Mouse (Mus musculus): ENCODE results near the gene Gmps. TPM values are rescaled to one million over a fixed set of nuclear protein-coding genes. Genes with fewer than 3 reads are reported as not detected.

Gene Gmps
- 37.5 and 38.7 TPM in 2 replicates for polyA plus RNA-seq (2015; fragmentation: Nextera tagmentation; extraction: Ambion mirVana)

DNA sequence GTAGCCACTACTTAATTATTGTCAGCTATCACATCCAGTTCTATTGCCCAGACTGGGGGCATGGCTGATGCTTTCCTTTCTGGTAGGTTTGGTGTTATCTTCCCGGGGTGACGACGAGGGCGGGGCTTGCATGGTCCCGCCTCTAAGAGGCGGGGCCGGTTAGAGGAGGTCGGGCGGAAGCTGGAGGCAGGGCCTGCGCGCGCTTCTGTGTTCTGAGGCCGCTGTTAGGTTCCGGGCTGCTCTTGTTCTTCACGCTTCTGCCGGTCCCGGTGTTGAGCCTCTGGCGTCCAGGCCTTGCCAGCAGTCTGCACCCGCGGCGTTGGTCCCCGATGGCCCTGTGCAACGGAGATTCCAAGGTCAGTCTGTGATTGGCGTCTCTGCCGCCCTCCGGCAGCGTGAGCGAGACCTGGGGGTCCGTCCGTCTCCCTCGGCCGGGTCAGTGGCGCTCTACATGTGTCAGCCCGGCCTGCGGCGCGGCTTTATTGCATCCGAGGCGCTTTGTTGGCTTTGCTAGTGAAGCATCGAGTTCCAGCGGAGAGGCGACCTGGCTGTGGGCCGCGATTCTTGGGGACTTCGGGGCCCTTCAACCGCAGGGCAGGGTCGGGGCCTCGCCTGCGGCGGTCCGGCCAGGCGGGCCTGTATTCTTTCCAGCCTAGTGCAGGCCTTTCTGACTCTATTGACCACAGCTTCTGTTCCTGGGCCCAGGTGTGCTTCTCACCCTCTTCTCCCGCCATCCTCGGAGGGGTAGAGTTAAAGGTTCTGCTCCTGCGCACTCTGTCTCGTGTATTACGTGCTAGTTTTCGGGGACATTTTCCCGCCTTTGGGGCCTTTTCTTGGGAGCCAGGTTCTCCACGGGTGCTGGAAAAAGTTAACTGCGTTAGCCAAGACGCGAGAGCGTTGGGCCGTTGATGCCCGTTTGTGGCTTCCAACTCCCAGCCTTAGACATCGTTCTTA lies at the start of gene Gmps:
Gene Gmps (plus strand): TSS at position 152 of the 954 bp plus-strand sequence.
- peak within 1 kb of the TSS; percentile 97 for H3K9ac ChIP-seq (ENCODE audit: low read length)
- no peaks in the 10 kb centered on the region for H3K9me3 ChIP-seq (ENCODE audit: control insufficient read depth, low read length)
- H3K27me3 ChIP-seq (ENCODE audit: control insufficient read depth, insufficient read depth, low read depth, low read length) = no peaks in the 10 kb centered on the region
- WGBS = under 1% methylated on average over 66 of the region's 67 CpGs
- H3K4me3 ChIP-seq (ENCODE audit: low read length) = peak within 1 kb of the TSS; percentile 88
- peaks cover 9% of the 10 kb centered on the region; the same call in 1 of the 2 replicates for H3K4me1 ChIP-seq (replicated peaks; ENCODE audit: control insufficient read depth, insufficient read depth, low read length)
- H3K4me2 ChIP-seq (ENCODE audit: low read depth, low read length) = peak within 1 kb of the TSS; percentile 59
- H3K27ac ChIP-seq (ENCODE audit: low read length) = peak within 1 kb of the TSS; percentile 94
- H3K36me3 ChIP-seq (ENCODE audit: control insufficient read depth, insufficient read depth, low read length) = peaks cover 7% of the 10 kb centered on the region; the same call in 1 of the 2 replicates
- ATAC-seq (ENCODE audit: low read depth) = peak; percentile 100

DNA sequence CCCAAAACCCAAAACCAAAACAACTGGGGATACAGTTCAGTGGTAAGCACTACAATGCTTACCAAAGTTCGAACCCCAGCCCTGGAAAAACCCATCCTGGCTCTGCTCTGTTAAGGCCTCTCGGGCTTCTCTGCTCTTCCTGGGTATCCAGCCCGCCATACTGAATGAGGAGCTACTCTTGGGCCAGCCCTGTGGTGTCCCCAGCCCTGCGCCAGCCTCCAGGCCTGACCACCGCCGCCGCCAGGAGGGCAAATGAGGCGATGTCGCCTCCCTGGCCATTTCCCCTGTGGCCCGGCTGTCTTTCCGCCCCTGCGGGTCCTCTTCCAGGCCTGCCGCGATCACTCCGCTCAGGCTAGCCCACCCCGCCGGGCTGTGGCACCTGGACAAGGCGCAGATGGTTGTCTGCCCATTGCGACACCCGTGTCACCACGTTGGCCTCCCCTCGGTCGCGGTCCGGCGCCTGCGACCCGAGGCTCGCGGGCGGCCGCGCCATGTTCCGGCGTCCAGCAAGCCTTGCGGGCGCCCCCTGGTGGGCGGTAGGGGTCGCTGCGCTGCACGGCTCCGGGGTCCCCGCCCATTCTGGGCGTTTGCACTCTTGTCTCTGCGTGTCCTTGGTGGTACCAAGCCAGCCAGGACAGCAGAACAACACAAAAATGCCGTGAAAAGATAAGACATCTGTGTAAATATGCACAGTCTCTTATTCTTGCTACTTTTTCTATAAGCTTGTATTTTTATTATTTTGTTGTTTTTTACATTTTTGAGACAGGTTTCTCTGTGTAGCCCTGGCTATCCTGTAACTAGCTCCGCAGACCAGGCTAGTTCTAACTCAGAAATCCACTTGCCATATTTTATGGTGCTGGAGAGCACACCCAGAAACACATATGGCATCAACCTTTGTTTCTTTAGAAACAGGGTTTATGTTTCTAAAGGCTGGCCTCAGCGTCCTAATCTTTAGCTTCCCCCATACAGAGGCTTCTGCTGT lies 46.7 kb upstream of the Gmps start, which contains the start of gene E130311K13Rik:
Gene E130311K13Rik (minus strand): TSS at position 595 of the 982 bp plus-strand sequence.
- Histone ChIP-seq H3K9ac (ENCODE audit: low read length) (peak within 1 kb of the TSS; percentile 79), H3K27ac (ENCODE audit: low read length) (0 out of 2 replicates have a peak within 1 kb of the TSS, but pooled peaks have one; percentile 66), H3K36me3 (ENCODE audit: control insufficient read depth, insufficient read depth, low read length) (no peaks in the 10 kb centered on the region), H3K4me3 (ENCODE audit: low read length) (peak within 1 kb of the TSS; percentile 77), H3K9me3 (ENCODE audit: control insufficient read depth, low read length) (no peaks in the 10 kb centered on the region), H3K4me2 (ENCODE audit: low read depth, low read length) (peak within 1 kb of the TSS; percentile 56), H3K27me3 (ENCODE audit: control insufficient read depth, insufficient read depth, low read depth, low read length) (no peaks in the 10 kb centered on the region), H3K4me1 (replicated peaks; ENCODE audit: control insufficient read depth, insufficient read depth, low read length) (no peaks in the 10 kb centered on the region; the same call in 1 of the 2 replicates)
- 5% methylated on average over 46 of the region's 48 CpGs for WGBS
- peak; percentile 98 for ATAC-seq (ENCODE audit: low read depth)

DNA sequence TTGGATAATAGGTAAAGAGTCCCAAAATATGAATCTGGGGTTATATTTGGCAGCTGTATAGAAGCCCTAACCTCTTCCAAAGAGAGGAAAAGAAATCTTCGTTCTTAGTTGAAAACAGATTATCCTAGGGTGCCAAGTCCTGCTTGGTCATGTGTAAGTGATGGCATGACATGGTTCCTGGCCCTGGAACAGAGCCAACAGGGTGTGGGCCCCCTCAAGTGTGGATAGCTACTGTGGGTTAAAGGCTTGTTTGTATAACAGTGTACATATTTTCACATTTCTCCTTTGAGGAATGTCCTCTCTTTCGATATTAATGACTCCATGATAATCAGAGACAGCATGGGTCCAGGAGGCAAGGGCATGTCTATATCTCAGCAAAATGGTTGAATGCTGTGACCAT lies 37.0 kb upstream of the Gmps start:
- WGBS = 75% methylated on average over 2 of the region's 2 CpGs
- Histone ChIP-seq H3K36me3 (ENCODE audit: control insufficient read depth, insufficient read depth, low read length) (no peaks in the 10 kb centered on the region), H3K9me3 (ENCODE audit: control insufficient read depth, low read length) (no peaks in the 10 kb centered on the region), H3K4me1 (replicated peaks; ENCODE audit: control insufficient read depth, insufficient read depth, low read length) (no peaks in the 10 kb centered on the region), H3K9ac (ENCODE audit: low read length) (no peak overlapping the region), H3K27ac (ENCODE audit: low read length) (no peak overlapping the region), H3K27me3 (ENCODE audit: control insufficient read depth, insufficient read depth, low read depth, low read length) (no peaks in the 10 kb centered on the region), H3K4me2 (ENCODE audit: low read depth, low read length) (no peak overlapping the region), H3K4me3 (ENCODE audit: low read length) (no peak overlapping the region)
- ATAC-seq (ENCODE audit: low read depth) = no peak

DNA sequence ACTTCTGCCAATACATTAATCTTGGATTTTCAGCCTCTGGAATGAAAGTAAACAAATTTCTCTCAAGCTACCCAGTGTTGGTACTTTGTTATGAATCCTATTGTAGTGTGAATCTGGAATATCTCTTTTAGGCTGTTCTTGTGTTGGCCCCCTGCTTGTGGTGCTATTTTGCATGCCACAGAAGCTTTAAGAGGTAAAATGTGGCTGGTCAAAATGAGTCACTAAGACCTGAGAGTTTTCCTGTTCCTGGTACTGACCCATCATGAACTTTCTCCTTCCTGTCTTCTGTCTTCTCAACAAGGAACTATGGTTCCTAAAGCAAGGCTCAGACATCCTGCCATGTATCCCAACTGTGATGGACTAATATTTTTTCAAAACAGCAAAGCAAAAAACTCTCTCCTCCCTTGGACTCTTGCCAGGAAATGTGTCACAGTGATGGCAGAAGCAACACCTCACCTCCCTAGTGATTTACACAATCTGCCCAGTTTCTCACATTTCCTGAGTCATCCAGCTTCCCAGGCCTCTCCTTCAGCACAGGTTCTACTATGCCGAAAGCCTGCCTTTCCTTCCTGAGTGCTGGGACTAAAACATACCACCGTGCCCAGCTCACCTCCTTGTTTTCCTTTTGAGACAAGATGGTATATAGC lies 34.6 kb upstream of the Gmps start:
- Histone ChIP-seq H3K27ac (ENCODE audit: low read length) (no peak overlapping the region), H3K27me3 (ENCODE audit: control insufficient read depth, insufficient read depth, low read depth, low read length) (no peaks in the 10 kb centered on the region), H3K9me3 (ENCODE audit: control insufficient read depth, low read length) (no peaks in the 10 kb centered on the region), H3K36me3 (ENCODE audit: control insufficient read depth, insufficient read depth, low read length) (peaks cover 3% of the 10 kb centered on the region; the same call in 1 of the 2 replicates), H3K4me3 (ENCODE audit: low read length) (no peak overlapping the region), H3K4me1 (replicated peaks; ENCODE audit: control insufficient read depth, insufficient read depth, low read length) (no peaks in the 10 kb centered on the region), H3K9ac (ENCODE audit: low read length) (no peak overlapping the region), H3K4me2 (ENCODE audit: low read depth, low read length) (no peak overlapping the region)
- 71% methylated on average over 2 of the region's 2 CpGs for WGBS
- no peak for ATAC-seq (ENCODE audit: low read depth)

DNA sequence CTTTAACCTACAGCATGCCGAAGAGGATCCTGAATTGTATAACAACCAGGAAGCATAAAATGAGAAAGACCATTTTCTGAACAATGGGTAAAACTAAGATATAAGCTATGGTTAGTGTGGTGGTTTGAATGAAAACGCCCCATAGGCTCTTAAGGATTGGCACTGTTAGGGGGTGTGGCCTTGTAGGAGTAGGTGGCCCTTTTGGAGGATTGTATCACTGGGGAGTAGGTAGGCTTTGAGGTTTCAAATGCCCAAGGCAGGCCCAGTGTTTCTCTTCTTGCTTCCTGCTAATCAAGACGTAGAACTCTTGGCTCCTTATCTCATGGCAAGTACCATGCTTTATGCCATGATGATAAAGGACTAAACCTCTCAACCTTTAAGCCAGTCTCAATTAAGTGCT lies 26.1 kb upstream of the Gmps start:
- H3K4me2 ChIP-seq (ENCODE audit: low read depth, low read length) = no peak overlapping the region
- no peaks in the 10 kb centered on the region for H3K27me3 ChIP-seq (ENCODE audit: control insufficient read depth, insufficient read depth, low read depth, low read length)
- ATAC-seq (ENCODE audit: low read depth) = no peak
- H3K4me3 ChIP-seq (ENCODE audit: low read length) = no peak overlapping the region
- H3K9ac ChIP-seq (ENCODE audit: low read length) = no peak overlapping the region
- WGBS = 71% methylated on average over 3 of the region's 3 CpGs
- H3K36me3 ChIP-seq (ENCODE audit: control insufficient read depth, insufficient read depth, low read length) = peaks cover 3% of the 10 kb centered on the region; the same call in 1 of the 2 replicates
- no peak overlapping the region for H3K27ac ChIP-seq (ENCODE audit: low read length)
- no peaks in the 10 kb centered on the region for H3K4me1 ChIP-seq (replicated peaks; ENCODE audit: control insufficient read depth, insufficient read depth, low read length)
- no peaks in the 10 kb centered on the region for H3K9me3 ChIP-seq (ENCODE audit: control insufficient read depth, low read length)

DNA sequence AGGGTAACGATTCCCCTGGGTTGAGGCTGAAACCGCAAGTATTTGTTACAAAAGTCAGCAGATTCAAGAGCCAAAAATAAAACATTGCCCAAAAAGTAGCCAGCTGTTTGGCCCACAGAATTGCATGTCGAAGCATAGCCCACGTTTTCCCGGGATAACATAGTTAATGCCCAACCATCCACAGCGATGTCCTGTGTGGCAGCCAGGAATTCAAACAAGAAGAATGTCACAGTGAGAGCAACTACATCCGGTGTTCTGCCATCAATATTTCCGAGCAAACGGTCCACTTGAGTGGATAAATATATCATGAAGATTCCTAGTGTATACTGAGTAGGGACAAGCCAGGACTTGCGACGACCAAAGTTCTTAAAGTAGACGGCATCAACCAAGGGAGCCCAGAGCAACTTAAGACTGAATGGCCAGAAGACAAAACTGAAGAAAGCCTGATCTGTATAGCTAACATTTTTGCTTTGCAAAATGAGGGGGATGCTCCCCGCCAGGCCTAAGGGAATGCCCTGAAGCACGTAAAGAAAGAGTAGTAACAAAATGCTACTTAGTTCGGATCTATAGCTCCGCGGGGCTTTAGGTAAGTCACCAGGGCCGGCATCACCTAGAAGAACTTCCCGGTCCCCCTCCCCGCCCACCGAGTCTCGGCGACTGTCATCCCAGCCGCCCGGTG lies 12.3 kb upstream of the Gmps start:
- H3K4me1 ChIP-seq (replicated peaks; ENCODE audit: control insufficient read depth, insufficient read depth, low read length) = peaks cover 9% of the 10 kb centered on the region
- ATAC-seq (ENCODE audit: low read depth) = no peak
- no peaks in the 10 kb centered on the region for H3K9me3 ChIP-seq (ENCODE audit: control insufficient read depth, low read length)
- peak overlapping the region; percentile 92 for H3K4me3 ChIP-seq (ENCODE audit: low read length)
- 5% methylated on average over 25 of the region's 25 CpGs for WGBS
- H3K27me3 ChIP-seq (ENCODE audit: control insufficient read depth, insufficient read depth, low read depth, low read length) = peaks cover 4% of the 10 kb centered on the region; the same call in 1 of the 2 replicates
- H3K9ac ChIP-seq (ENCODE audit: low read length) = peak overlapping the region; percentile 85
- H3K27ac ChIP-seq (ENCODE audit: low read length) = peak overlapping the region; percentile 92
- no peaks in the 10 kb centered on the region for H3K36me3 ChIP-seq (ENCODE audit: control insufficient read depth, insufficient read depth, low read length)
- H3K4me2 ChIP-seq (ENCODE audit: low read depth, low read length) = peak overlapping the region; percentile 90

DNA sequence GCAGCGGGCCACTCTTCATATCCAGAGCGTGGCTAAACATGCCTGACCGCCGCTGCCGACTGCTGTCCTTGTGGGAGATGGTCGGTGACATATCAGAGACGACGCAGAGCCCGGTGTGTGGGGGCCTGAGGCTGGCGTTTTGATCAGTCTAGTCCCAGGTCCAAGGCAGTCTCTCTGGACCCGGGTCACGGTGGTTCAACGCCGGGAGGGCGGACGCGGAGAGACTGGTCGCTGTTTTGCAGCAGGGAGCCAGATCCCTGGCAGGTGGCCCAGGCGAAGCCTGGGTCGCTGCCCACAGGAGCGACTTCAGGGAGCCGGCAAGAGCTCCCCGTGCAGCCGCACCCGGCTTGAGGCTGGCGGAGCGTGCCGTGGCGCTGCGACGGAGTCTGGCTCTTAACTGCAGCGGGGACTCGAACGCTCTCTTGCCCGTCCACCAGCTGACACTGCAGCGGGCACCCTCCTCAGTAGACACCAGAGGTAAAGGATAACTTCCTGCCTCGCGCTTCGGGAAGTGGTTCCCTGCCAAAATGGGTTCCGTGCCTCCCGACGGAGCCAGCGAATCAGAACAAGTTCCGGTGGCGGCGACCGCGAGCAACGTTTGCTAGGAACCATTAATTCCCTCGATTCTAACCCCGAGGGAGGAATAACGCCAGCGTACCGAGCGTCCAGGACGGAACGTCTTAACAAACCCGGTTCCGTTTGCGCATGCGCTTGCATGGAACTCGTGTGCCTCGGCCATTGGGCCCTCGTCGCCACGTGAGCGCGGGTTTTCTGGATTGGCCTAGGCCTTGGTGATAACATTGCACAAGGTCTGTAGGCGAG lies 11.6 kb upstream of the Gmps start, which contains the start of gene Slc33a1:
Gene Slc33a1 (minus strand): TSS at position 669 of the 822 bp plus-strand sequence.
- H3K9ac ChIP-seq (ENCODE audit: low read length) = peak within 1 kb of the TSS; percentile 85
- no peaks in the 10 kb centered on the region for H3K9me3 ChIP-seq (ENCODE audit: control insufficient read depth, low read length)
- H3K36me3 ChIP-seq (ENCODE audit: control insufficient read depth, insufficient read depth, low read length) = no peaks in the 10 kb centered on the region
- H3K27me3 ChIP-seq (ENCODE audit: control insufficient read depth, insufficient read depth, low read depth, low read length) = peaks cover 4% of the 10 kb centered on the region; the same call in 1 of the 2 replicates
- under 1% methylated on average over 69 of the region's 69 CpGs for WGBS
- H3K27ac ChIP-seq (ENCODE audit: low read length) = peak within 1 kb of the TSS; percentile 92
- H3K4me1 ChIP-seq (replicated peaks; ENCODE audit: control insufficient read depth, insufficient read depth, low read length) = peaks cover 9% of the 10 kb centered on the region
- H3K4me3 ChIP-seq (ENCODE audit: low read length) = peak within 1 kb of the TSS; percentile 92
- ATAC-seq (ENCODE audit: low read depth) = peak; percentile 97
- peak within 1 kb of the TSS; percentile 90 for H3K4me2 ChIP-seq (ENCODE audit: low read depth, low read length)
